Mouse (Mus musculus): ENCODE measurements around the gene Sytl1. TPM values are rescaled to one million over a fixed set of nuclear protein-coding genes. Genes with fewer than 3 reads are reported as not detected.
A peak's percentile ranks its signal among the peaks of the same experiment; 100 is the strongest.

Gene Sytl1
- polyA plus RNA-seq, 1 experiment = 3.2 TPM

DNA sequence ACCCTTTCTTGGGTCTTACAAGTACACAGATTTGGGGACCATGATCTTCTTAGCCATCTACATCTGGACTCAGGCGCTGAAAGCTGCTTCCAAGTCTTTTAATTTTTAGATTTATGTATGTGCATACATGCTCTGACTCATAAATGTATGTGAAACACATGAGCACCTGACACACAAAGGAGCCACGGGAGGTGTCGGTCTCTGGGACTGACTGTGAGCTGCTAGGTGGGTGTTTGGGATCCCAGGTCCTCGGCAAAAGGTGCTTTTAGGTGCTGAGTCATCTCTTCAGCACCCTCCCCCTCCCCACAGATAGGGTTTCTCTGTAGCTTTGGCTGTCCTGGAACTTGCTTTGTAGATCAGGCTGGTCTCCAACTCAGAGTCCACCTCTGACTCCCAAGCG, 843 bp upstream of the Sytl1 start:
- 72% methylated on average over 5 of the region's 5 CpGs for WGBS
- H3K4me1 ChIP-seq (ENCODE audit: control insufficient read depth, insufficient read depth, low read length) = no peaks in the 10 kb centered on the region; the same call in 1 of the 2 replicates
- H3K27ac ChIP-seq (ENCODE audit: control insufficient read depth, insufficient read depth, low read depth, low read length, poor library complexity) = no peak overlapping the region
- TF ChIP-seq CTCF (IDR thresholded peaks at IDR 0.05; ENCODE audit: control insufficient read depth, insufficient read depth, low read length) (no peak), POLR2A (IDR thresholded peaks at IDR 0.05; ENCODE audit: borderline replicate concordance, control insufficient read depth, low read depth, low read length) (no peak)
- no peak overlapping the region for H3K4me3 ChIP-seq (replicated peaks; ENCODE audit: control insufficient read depth, low read depth, low read length)

DNA sequence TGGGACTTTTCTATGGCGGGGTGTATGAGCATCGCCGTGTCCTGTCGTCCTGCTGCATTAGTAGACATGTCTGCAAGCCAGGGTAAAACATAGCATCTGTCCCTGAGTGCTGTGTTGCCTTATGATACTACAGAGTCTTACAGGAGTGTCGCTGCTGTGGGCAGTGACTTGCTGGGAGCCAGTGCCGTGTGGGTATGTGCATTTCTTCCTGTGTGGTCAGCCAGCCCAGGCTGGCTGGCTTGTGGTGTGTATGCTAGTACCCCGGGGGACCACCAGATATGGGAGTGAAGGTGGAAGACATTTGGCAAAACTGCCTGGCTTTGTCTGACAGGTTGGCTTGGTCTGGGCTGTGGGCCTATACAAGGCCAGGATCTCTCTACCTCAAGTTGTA, 543 bp downstream of the Sytl1 start:
- Histone ChIP-seq H3K4me1 (ENCODE audit: control insufficient read depth, insufficient read depth, low read length) (no peaks in the 10 kb centered on the region; the same call in 1 of the 2 replicates), H3K4me3 (replicated peaks; ENCODE audit: control insufficient read depth, low read depth, low read length) (peak overlapping the region; percentile 66), H3K27ac (ENCODE audit: control insufficient read depth, insufficient read depth, low read depth, low read length, poor library complexity) (peak overlapping the region; percentile 66)
- TF ChIP-seq CTCF (IDR thresholded peaks at IDR 0.05; ENCODE audit: control insufficient read depth, insufficient read depth, low read length) (no peak), POLR2A (IDR thresholded peaks at IDR 0.05; ENCODE audit: borderline replicate concordance, control insufficient read depth, low read depth, low read length) (no peak)
- 9% methylated on average over 7 of the region's 7 CpGs for WGBS

DNA sequence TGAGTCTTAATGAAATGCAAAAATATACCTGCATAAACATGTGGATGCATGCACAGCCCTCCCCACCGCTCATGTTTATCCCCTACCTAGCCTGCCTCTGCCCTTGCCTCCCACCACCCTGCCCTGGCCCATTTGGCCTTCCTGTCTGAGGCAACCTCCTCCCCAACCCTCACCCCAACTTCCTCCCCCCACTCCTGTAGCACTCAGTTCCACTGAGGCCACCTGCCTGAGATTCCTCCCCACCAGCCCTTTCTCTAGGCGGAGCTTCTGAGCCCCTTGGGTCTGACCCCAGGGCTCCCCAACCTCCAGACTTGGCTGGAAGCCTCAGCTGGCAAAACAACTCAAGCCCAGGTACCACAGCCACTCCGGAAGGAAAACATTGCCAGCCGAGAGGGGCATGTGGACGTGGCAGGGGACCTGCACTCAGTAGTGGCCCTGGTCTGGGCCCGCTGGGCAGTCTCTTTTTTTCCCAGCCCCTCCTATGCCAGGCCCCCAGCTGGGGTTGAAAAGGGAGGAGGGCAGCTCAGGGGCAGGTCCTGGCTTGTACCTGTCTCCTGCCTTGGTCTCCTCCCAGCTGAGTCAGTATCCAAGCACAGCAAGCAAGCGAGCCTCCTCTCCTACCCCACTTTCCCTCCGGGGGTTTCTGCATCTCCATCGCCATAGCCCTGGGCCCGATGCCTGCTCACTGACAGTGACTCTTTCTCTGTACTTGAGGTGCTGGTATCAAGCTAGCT, 1.1 kb downstream of the Sytl1 start:
- Histone ChIP-seq H3K27ac (ENCODE audit: control insufficient read depth, insufficient read depth, low read depth, low read length, poor library complexity) (peak overlapping the region; percentile 66), H3K4me3 (replicated peaks; ENCODE audit: control insufficient read depth, low read depth, low read length) (peak overlapping the region; percentile 66), H3K4me1 (ENCODE audit: control insufficient read depth, insufficient read depth, low read length) (no peaks in the 10 kb centered on the region; the same call in 1 of the 2 replicates)
- WGBS = 8% methylated on average over 10 of the region's 10 CpGs
- TF ChIP-seq POLR2A (IDR thresholded peaks at IDR 0.05; ENCODE audit: borderline replicate concordance, control insufficient read depth, low read depth, low read length) = no peak
- TF ChIP-seq CTCF (IDR thresholded peaks at IDR 0.05; ENCODE audit: control insufficient read depth, insufficient read depth, low read length) = no peak

DNA sequence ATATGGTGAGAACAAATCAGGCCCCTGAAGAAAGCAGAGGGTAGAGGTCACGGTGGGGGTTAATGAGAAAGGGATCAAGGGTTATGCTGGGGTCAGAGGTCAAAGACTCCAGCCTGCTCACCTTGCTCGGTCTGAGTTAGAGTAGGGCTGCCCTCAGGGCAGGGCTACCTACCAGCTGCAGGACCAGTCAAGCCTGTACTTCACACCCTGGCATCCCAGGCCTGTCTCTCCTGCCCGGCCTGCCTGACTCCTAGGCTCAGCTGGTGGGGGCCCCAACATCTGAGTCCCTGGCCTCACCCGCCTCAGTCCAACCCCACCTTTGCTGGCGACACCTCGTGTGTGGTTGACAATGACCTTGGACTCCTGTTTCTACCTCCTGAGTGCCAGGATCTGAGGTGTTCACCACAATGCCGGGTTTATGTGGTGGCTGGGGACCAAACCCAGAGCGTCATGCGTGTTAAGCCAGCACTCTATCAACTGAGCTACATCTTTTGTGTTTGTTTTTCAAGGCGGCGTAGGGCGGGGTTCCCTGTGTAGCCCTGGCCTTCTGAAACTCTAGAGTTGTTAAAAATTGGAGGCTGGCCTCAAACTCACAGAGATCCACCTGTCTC, 5.0 kb downstream of the Sytl1 start:
- WGBS = 84% methylated on average over 12 of the region's 12 CpGs
- Histone ChIP-seq H3K27ac (ENCODE audit: control insufficient read depth, insufficient read depth, low read depth, low read length, poor library complexity) (no peak overlapping the region), H3K4me1 (ENCODE audit: control insufficient read depth, insufficient read depth, low read length) (no peaks in the 10 kb centered on the region; the same call in 1 of the 2 replicates), H3K4me3 (replicated peaks; ENCODE audit: control insufficient read depth, low read depth, low read length) (no peak overlapping the region)
- no peak for TF ChIP-seq CTCF (IDR thresholded peaks at IDR 0.05; ENCODE audit: control insufficient read depth, insufficient read depth, low read length)
- TF ChIP-seq POLR2A (IDR thresholded peaks at IDR 0.05; ENCODE audit: borderline replicate concordance, control insufficient read depth, low read depth, low read length) = no peak

DNA sequence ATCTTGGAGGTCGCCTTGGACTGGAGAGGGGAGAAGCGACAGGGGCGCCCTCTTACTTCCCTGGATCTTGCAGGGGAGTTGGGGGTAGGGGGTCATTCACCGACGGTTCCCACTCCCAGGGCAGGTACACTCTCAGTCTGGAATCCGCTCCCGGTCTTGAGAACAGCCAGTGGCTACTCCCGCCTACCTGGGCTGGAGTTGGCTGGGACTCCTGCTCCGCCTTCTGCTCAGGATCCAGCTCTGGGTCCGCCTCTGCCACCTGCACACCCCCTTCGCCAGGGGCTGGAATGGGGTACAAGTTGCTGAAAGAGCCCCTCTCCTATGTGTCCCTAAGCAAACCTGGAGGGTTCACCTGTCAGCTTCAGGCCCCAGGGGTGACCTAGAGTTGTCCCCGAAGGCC, 5.7 kb downstream of the Sytl1 start:
- no peak overlapping the region for H3K4me3 ChIP-seq (replicated peaks; ENCODE audit: control insufficient read depth, low read depth, low read length)
- no peak for TF ChIP-seq CTCF (IDR thresholded peaks at IDR 0.05; ENCODE audit: control insufficient read depth, insufficient read depth, low read length)
- TF ChIP-seq POLR2A (IDR thresholded peaks at IDR 0.05; ENCODE audit: borderline replicate concordance, control insufficient read depth, low read depth, low read length) = no peak
- WGBS = 82% methylated on average over 11 of the region's 12 CpGs
- H3K4me1 ChIP-seq (ENCODE audit: control insufficient read depth, insufficient read depth, low read length) = no peaks in the 10 kb centered on the region; the same call in 1 of the 2 replicates
- no peak overlapping the region for H3K27ac ChIP-seq (ENCODE audit: control insufficient read depth, insufficient read depth, low read depth, low read length, poor library complexity)

DNA sequence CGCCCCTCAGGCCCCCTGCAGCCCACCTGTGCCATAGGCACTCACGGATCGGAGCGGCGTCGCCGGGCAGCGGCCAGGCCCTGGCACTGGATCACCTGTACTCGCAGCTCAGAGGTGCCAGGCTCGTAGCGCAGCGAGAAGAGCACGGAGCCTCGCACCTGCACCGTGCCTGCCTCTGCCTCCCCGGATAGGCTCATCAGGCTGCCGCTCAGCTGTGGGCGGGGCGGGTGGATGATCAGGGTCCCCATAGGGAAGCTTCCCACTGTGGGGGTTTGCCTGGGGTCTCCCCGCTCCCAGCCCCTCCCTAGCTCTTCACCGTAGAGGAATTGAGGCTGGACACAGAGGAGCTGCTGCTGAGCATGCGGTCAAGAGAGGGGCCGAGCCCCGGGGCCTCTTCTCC, 6.1 kb downstream of the Sytl1 start:
- Histone ChIP-seq H3K4me3 (replicated peaks; ENCODE audit: control insufficient read depth, low read depth, low read length) (no peak overlapping the region), H3K27ac (ENCODE audit: control insufficient read depth, insufficient read depth, low read depth, low read length, poor library complexity) (no peak overlapping the region), H3K4me1 (ENCODE audit: control insufficient read depth, insufficient read depth, low read length) (no peaks in the 10 kb centered on the region; the same call in 1 of the 2 replicates)
- WGBS = 91% methylated on average over 24 of the region's 24 CpGs
- TF ChIP-seq CTCF (IDR thresholded peaks at IDR 0.05; ENCODE audit: control insufficient read depth, insufficient read depth, low read length) (no peak), POLR2A (IDR thresholded peaks at IDR 0.05; ENCODE audit: borderline replicate concordance, control insufficient read depth, low read depth, low read length) (no peak)

DNA sequence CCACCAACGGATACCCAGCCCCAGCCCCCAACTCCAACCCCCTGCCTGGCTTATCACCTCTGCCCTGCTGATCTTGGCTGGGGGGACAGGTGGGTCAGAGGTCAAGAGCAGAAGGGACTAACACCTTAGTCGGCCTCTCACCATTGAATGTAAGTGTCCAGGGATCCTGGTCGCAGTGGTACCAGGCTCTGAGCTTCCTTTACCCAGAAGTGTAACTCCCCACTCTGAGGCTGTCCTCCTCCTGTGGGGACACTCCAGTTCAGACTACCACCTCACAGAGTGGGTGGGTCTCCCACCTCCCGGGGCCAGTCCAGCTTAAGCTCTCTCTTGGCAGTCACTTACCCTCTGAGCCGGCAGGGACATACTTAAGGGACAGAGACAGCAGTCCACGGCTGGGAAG, 7.5 kb downstream of the Sytl1 start:
- no peak for TF ChIP-seq POLR2A (IDR thresholded peaks at IDR 0.05; ENCODE audit: borderline replicate concordance, control insufficient read depth, low read depth, low read length)
- TF ChIP-seq CTCF (IDR thresholded peaks at IDR 0.05; ENCODE audit: control insufficient read depth, insufficient read depth, low read length) = no peak
- 79% methylated on average over 6 of the region's 6 CpGs for WGBS

DNA sequence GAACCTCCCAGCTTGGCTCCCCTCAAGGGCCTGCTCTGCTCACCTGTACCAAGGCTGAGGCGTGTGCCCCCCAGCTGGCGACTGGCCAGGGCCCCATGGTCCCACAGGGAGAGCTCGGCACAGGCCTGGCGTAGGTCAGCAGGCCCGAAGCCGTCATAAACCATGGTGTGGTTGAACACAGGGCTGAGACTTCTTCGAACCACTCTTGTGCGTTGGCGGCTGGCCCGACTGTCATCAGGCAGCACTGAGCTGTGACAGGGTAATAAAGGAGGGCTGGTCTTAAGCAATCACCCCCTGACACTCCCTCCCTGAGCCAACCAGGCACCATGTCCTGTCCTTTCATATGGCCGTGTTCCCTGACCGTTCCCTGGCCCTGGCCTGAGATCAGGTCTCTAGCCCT, 9.5 kb downstream of the Sytl1 start:
- no peak for TF ChIP-seq CTCF (IDR thresholded peaks at IDR 0.05; ENCODE audit: control insufficient read depth, insufficient read depth, low read length)
- TF ChIP-seq POLR2A (IDR thresholded peaks at IDR 0.05; ENCODE audit: borderline replicate concordance, control insufficient read depth, low read depth, low read length) = no peak
- H3K27ac ChIP-seq (ENCODE audit: control insufficient read depth, insufficient read depth, low read depth, low read length, poor library complexity) = no peak overlapping the region
- H3K4me1 ChIP-seq (ENCODE audit: control insufficient read depth, insufficient read depth, low read length) = no peaks in the 10 kb centered on the region
- WGBS = 87% methylated on average over 12 of the region's 12 CpGs
- no peak overlapping the region for H3K4me3 ChIP-seq (replicated peaks; ENCODE audit: control insufficient read depth, low read depth, low read length)

More for the DNA sequence above, 7.5 kb downstream of the Sytl1 start:
- Histone ChIP-seq H3K4me1 (ENCODE audit: control insufficient read depth, insufficient read depth, low read length) (no peaks in the 10 kb centered on the region), H3K27ac (ENCODE audit: control insufficient read depth, insufficient read depth, low read depth, low read length, poor library complexity) (no peak overlapping the region), H3K4me3 (replicated peaks; ENCODE audit: control insufficient read depth, low read depth, low read length) (no peak overlapping the region)

Measured in bone marrow, adult 2 months (tissue).